Mouse (Mus musculus): Measurements from ENCODE around the gene Srek1ip1. TPM values are rescaled to one million over a fixed set of nuclear protein-coding genes. Genes with fewer than 3 reads are reported as not detected.

The Srek1ip1 gene
- total RNA-seq, 2 experiments from 2014 or later, result 17.6 to 19.6 TPM

- DNase-seq, result no peak
Measured at GRCm38 (mm10) chr13:104843295-104844089, 51.2 kb downstream of the Srek1ip1 start.

DNA sequence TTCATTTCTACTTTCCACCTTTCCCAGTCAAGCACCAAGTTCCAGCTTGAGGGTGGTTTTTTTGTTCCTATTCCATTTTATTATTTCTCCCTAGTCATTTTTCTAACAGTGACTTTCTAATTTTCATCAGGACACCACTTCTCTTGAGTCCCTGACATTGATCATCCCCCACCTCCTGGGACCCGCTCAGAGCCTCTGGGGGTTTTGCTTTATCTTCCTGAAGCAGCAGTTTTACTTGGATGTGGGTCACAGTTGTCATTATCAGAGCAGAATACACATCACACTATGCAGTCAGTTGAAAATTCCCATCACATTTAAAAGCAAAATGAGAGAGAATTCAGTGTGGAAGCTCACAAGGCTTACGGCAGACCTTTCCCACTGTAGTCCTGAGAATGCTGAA lies 61.4 kb downstream of the Srek1ip1 start:
- no peak for DNase-seq

- peak; percentile 26 for DNase-seq
Measured at GRCm38 (mm10) chr13:104863127-104863979, 71.1 kb downstream of the Srek1ip1 start, which contains the start of gene Shisal2b. Gene Shisal2b (minus strand): TSS chr13:104863893.

GRCm38 (mm10) chr13:104866726-104867125 lies 74.4 kb downstream of the Srek1ip1 start:
- no peak for DNase-seq

- no peak for DNase-seq
Measured at GRCm38 (mm10) chr13:104869907-104870306, 77.6 kb downstream of the Srek1ip1 start.

GRCm38 (mm10) chr13:104878508-104878907 lies 86.2 kb downstream of the Srek1ip1 start:
- no peak for DNase-seq

DNA sequence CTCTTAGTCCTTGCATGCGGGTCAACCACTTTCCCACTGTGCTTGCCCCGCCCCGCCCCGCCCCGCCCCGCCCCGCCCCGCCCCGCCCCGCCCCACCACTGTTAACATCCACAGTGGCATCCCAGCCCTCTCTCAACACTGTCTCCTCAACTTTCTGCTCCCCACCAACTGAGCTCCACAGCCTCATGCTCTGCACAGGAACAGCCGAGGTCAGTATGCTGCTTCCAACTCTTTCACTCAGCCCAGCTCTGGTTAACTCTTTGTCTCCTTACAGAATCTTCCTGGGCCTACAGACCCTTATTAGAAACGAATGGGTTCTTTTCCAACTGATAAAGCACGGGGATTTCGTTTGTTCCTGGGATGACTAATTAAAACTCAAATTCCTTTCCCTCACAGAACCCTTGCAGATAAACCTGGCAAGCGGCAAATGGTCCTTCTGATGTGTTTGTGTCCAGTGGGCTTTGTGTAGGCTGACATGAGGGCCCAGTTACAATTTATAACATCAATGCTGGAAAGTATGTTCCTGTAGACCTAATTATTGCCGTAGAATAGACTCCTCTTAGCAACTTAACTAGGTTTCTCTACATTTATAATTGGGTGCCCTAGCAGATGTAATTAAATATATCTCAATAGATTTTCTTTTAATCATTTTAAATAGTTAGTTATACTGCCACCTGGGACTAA lies 91.4 kb downstream of the Srek1ip1 start:
- no peak for DNase-seq

DNA sequence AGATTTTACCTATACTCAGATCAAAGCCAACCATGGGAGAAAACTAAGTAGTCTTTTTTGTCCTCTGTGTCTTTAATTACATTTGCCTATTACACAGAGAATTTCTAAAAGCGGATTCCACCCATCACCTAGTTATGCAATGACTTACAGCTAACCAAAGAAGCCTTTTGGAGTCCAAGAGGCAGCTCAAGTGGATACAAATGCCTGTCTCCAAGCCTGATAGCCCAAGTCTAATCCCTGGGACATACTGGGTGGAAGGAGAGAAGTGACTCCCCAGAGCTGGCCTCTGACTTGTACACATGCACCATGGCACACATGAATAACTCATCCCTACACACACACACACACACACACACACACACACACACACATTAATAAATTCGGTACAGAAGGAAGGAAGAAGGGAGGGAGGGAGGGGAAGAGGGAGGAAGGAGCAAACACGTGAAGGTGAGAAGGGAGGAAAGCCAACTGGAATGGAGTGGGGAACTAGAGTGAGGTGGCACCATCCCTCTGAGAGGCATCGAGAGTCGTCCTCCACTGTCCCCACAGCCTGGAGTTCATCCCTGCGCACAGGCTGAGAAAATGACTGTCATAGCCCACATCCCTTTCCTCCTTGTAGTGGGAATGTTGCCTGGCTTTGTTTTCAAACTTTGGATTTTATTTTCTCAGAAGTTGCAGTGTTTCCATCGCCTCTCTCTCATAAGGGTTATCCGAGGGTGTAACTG lies 94.2 kb downstream of the Srek1ip1 start:
- DNase-seq, result no peak

Other genes starting within 250 kb of the Srek1ip1 start
- gene Cwc27, start 24.7 kb downstream of the Srek1ip1 start, total RNA-seq (2021), result 10 to 100 TPM; 23.1 to 25.5 TPM
- gene Shisal2b, start 71.4 kb downstream of the Srek1ip1 start, total RNA-seq (2021), result under 1 TPM; 0.20 to 0.38 TPM